Mouse (Mus musculus) bone marrow macrophage, adult 2 months (primary cell): ENCODE results near the gene Kynu.

Experiments used
- CTCF ChIP-seq: IDR thresholded peaks from 2 replicates; pipeline ENCODE4 v1.5.1; 2012; ENCODE audit warnings: low read depth, mild to moderate bottlenecking, low read length, moderate library complexity
- POLR2A ChIP-seq: IDR thresholded peaks from 2 replicates; pipeline ENCODE4 v1.6.1; 2012; ENCODE audit warnings: mild to moderate bottlenecking, low read depth, low read length, borderline replicate concordance

GRCm38 (mm10) chr2:43561209-43561608 lies 6.1 kb downstream of the Kynu start:
- TF ChIP-seq CTCF = no peak
- no peak for TF ChIP-seq POLR2A
